Comparison of ENCODE assay signal across 8 mouse cellular contexts in genomic region chr7:28808957-28809393, GRCm38 (mm10). TPM values are rescaled to one million over a fixed set of nuclear protein-coding genes. Genes with fewer than 3 reads are reported as not detected.
DNase-seq lines count a peak whose midpoint lies in the region; TF ChIP-seq lines count a peak whose summit lies in the region.

No protein-coding gene starts in this region.

- H3K4me3 ChIP-seq in cortical plate, adult 2 months (ENCODE audit: insufficient read depth, low read length): peak overlapping the region; percentile 64
- H3K4me3 ChIP-seq in megakaryocyte, embryonic 14.5 days (replicated peaks): peak overlapping the region; percentile 99

- peak; percentile 88 for DNase-seq in adipocyte (ENCODE audit: low spot score)
- peak; percentile 98 for DNase-seq in gastrocnemius, postnatal 10 days
- peak; percentile 97 for DNase-seq in induced T-regulatory cell, adult 2 months (ENCODE audit: low read depth)
- DNase-seq in left cerebral cortex, adult 9 months (ENCODE audit: low spot score in 2 of 2): peak; percentile 83 to 95
- peak; percentile 95 for DNase-seq in right cerebral cortex, adult 2 months (ENCODE audit: low spot score in 2 of 2)
- peak; percentile 88 for DNase-seq in urinary bladder, postnatal 10 days (ENCODE audit: low spot score)

- TF ChIP-seq POLR2A in cortical plate, adult 2 months (IDR thresholded peaks at IDR 0.05; ENCODE audit: extremely low read depth, insufficient read depth, low read length): peak; percentile 90

- H3K36me3 ChIP-seq in megakaryocyte, embryonic 14.5 days (replicated peaks; ENCODE audit: low read length): peaks cover 22% of the 10 kb centered on the region

- peaks cover 7% of the 10 kb centered on the region for H3K4me1 ChIP-seq in cortical plate, adult 2 months (ENCODE audit: control insufficient read depth, insufficient read depth, low read length)
- H3K4me1 ChIP-seq in megakaryocyte, embryonic 14.5 days: peaks cover 64% of the 10 kb centered on the region

- H3K27me3 ChIP-seq in megakaryocyte, embryonic 14.5 days (replicated peaks): no peaks in the 10 kb centered on the region

- peak overlapping the region; percentile 93 for H3K27ac ChIP-seq in cortical plate, adult 2 months (ENCODE audit: insufficient read depth, low read length)

- no peaks in the 10 kb centered on the region for H3K9me3 ChIP-seq in megakaryocyte, embryonic 14.5 days

- no peak for TF ChIP-seq CTCF in cortical plate, adult 2 months (IDR thresholded peaks at IDR 0.05; ENCODE audit: extremely low read depth, insufficient read depth, low read length)

RNA-seq across cellular contexts. Expression of gene Hnrnpl, which starts 0.6 kb away (rescaled TPM):
- 350 and 362 TPM in 2 replicates for polyA plus RNA-seq in cortical plate, adult 2 months (2012; rRNA removed)
- total RNA-seq in gastrocnemius, postnatal 10 days (2021): 100 to 1,000 TPM; 244 to 291 TPM
- polyA plus RNA-seq in megakaryocyte, embryonic 14.5 days (2012; ENCODE audit: insufficient read depth, low replicate concordance): 226 and 241 TPM in 2 replicates

RNA-seq across cellular contexts. Expression of gene Ech1, which starts 16.0 kb away (rescaled TPM):
- 90.4 and 92.9 TPM in 2 replicates for polyA plus RNA-seq in cortical plate, adult 2 months (2012; rRNA removed)
- 100 to 1,000 TPM; 182 to 227 TPM for total RNA-seq in gastrocnemius, postnatal 10 days (2021)
- polyA plus RNA-seq in megakaryocyte, embryonic 14.5 days (2012; ENCODE audit: insufficient read depth, low replicate concordance): 12.0 and 64.8 TPM in 2 replicates

RNA-seq across cellular contexts. Expression of gene Rinl, which starts 20.2 kb away (rescaled TPM):
- 2.3 and 2.4 TPM in 2 replicates for polyA plus RNA-seq in cortical plate, adult 2 months (2012; rRNA removed)
- total RNA-seq in gastrocnemius, postnatal 10 days (2021): 1 to 10 TPM in 1 of 2 experiments, under 1 TPM in 1; 0.63 to 1.7 TPM
- 30.8 and 66.7 TPM in 2 replicates for polyA plus RNA-seq in megakaryocyte, embryonic 14.5 days (2012; ENCODE audit: insufficient read depth, low replicate concordance)

RNA-seq across cellular contexts. Expression of gene Lgals4, which starts 24.7 kb away (rescaled TPM):
- 8.2 and 9.5 TPM in 2 replicates for polyA plus RNA-seq in cortical plate, adult 2 months (2012; rRNA removed)
- total RNA-seq in gastrocnemius, postnatal 10 days (2021): 1 to 10 TPM; 3.7 to 7.4 TPM
- polyA plus RNA-seq in megakaryocyte, embryonic 14.5 days (2012; ENCODE audit: insufficient read depth, low replicate concordance): 1.3 TPM in 1 of 2 replicates, not detected in the other

RNA-seq across cellular contexts. Expression of gene Nfkbib, which starts 41.7 kb away (rescaled TPM):
- polyA plus RNA-seq in cortical plate, adult 2 months (2012; rRNA removed): 34.0 and 36.4 TPM in 2 replicates
- 10 to 100 TPM; 17.4 to 18.2 TPM for total RNA-seq in gastrocnemius, postnatal 10 days (2021)
- 239 and 363 TPM in 2 replicates for polyA plus RNA-seq in megakaryocyte, embryonic 14.5 days (2012; ENCODE audit: insufficient read depth, low replicate concordance)

Comparison
In these comparisons a context has a peak if more than half of its experiments do, and no peak if none do; other contexts are left out.
1. Peak in every context shown above with its lines: DNase-seq, H3K4me3 ChIP-seq and H3K27ac ChIP-seq.